Mouse (Mus musculus) layer of hippocampus, adult 9-11 months (tissue): ENCODE measurements around the gene H2-Aa.

Experiments used
- DNase-seq: peaks from one replicate; pipeline ENCODE4 v3.0.0; 2022

Gene H2-Aa

DNA sequence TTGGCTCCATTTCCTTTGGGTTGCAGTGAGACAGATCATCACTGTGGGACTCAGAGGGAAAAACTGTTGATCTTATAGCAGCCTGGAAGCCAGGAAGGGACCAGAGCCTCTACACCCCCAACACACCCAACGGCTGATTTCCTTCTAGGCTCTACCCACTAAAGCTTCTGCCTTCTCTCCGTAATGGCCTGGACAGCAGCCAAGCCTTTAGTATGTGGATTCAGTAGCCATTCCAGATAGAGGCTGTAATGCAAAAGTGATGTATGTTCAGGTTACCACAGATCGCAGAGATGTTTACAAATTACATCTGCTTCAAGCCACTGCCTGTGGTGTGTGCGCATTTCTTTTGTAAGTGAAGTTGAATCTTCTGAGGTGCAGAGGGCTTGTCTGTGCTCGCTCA lies 27.1 kb downstream of the H2-Aa start:
- no peak for DNase-seq

GRCm38 (mm10) chr17:34257594-34258375 lies 29.8 kb downstream of the H2-Aa start, which contains the start of gene H2-Ab1:
Gene H2-Ab1 (plus strand): TSS chr17:34257689.
- DNase-seq = peak; percentile 73

- no peak for DNase-seq
Observed at GRCm38 (mm10) chr17:34256501-34256900, 31.1 kb downstream of the H2-Aa start.

DNA sequence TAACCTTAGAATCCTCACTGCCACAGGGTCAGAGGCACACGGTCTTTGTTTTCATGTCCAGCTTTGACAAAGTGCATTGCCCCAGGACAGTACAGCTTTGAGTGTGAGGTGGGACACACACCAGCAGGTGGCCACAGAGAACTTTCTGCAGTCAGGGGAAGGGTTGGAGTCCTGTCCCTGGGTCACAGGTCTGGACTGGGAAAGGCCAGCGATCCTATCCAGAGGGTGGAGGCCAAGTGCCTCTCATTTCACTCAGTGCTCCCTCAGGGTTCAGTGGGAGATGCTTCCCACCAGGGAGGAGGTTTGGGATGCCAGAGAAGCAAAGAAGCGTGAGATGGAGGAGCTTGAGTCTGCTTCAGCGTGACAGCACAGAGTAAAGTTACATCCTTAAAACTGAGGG lies 36.0 kb downstream of the H2-Aa start:
- DNase-seq = no peak

GRCm38 (mm10) chr17:34249878-34250277 lies 37.7 kb downstream of the H2-Aa start:
- DNase-seq = no peak

DNA sequence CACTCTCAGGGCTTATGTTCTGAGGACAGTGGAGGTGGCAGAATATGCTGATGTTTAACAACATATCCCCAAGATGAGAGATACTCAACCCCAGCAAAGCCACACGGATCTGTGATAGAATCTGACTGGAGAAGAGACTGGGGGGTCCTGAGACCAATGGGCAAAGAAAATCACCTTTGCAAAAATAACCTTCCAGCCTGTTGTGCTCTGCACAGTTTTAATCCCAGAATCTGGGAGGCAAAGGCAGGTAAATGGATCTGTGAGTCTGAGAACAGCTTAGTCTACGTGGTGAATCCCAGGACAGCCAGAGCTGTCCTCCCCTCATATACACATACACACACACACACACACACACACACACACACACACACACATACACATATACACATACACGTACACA lies 38.3 kb downstream of the H2-Aa start:
- no peak for DNase-seq

DNA sequence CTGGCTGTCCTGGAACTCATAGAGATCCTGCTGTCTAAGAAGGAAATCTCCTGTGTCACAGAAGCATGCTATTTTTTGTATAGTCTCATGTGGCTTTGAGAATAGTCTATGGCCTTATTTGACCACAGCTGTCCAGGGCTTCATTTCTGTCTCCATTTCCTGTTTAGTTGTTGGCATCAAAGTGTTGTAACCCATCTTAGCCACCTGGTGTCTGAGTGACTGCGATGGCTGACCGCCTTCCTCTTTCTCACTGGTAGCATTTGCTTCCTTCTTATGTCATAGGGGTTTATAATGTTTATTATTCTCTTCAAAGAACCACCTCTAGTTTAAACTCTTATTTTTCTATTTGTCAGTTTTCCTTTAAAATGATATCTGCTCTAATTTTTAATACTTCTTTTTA lies 38.9 kb downstream of the H2-Aa start:
- DNase-seq = no peak

DNA sequence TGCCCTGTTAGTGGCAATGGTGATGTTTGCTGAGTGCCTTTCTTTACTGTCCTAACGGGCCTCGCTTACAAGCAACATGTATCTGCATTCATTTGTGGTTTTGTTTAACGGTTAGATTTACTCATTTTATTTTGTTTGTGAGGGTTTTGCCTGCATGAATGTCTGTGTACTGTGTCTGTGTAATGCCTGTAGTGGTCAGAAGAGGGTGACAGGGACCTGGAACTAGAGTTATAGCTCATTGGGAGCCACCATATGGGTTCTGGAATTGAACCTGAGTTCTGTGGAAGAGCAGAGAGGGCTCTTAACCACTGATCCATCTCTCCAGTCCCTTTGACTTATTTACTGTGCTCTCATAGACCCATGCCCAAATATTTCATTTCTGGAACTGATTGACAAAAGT lies 40.6 kb downstream of the H2-Aa start:
- DNase-seq = no peak

DNA sequence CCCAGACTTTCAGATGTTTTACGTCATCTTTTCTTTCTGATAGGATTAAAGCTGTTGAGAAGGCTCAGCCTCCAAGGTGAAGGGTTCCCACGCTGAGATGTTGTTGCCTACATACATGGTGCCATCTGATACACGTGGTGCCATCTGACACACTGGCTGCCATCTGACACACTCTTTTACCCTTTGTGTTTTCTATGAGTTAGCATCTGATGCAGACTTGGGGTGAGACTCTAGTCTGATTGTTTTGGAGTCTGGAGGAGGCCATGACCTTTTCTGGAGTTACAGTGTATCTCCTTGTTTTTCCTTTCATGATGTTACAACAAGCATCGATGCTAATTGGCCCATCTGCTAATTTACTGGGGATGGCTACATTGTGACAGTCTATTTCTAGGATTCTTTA lies 43.0 kb downstream of the H2-Aa start:
- DNase-seq = no peak

- DNase-seq = no peak
Observed at GRCm38 (mm10) chr17:34240916-34241315, 46.7 kb downstream of the H2-Aa start.

- no peak for DNase-seq
Observed at GRCm38 (mm10) chr17:34240366-34240765, 47.3 kb downstream of the H2-Aa start.

DNA sequence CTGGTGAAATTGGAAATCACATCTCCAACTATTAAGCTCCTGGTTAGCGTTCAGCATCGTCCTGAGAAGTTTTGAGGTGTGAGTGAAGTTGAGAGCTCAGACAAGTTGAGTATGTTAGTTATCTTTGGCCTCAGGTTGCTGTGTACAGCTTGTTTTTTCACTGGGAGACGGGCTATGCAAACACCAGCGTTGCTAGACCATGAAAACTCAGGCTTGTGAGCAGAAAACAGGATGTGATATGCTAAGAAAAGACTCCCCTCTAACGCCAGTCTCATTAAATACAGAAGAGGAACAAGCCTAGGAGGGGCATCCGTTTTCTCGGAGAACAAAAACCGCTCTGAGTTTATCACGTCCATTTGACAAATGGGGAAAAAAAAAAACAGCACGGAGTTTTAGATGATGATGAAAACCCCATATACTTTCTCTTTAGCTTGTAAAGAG lies 48.0 kb downstream of the H2-Aa start:
- DNase-seq = no peak

GRCm38 (mm10) chr17:34238706-34239105 lies 48.9 kb downstream of the H2-Aa start, which contains the start of gene H2-Ob:
Gene H2-Ob (plus strand): TSS chr17:34238903.
- DNase-seq = peak; percentile 69

DNA sequence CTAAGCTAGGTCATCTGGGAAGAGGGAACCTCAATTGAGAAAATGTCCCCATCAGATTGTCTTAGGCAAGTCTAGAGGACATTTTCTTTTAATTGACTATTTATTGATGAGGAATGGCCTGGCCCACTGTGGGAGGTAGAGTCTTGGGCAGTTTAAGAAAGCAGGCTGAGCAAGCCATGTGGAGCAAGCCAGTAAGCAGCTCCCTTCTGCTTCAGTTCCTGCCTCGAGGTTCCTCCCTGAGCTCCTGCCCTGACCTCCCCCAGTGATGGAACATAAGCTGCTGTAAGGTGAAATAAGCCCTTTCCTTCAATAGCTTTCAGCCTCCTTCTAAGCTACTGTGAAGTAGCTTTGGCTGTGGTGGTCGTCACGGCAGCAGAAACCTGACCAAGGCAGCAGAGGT lies 49.9 kb downstream of the H2-Aa start:
- DNase-seq = no peak

- peak; percentile 1 for DNase-seq
Observed at GRCm38 (mm10) chr17:34236691-34237090, 50.9 kb downstream of the H2-Aa start.

DNA sequence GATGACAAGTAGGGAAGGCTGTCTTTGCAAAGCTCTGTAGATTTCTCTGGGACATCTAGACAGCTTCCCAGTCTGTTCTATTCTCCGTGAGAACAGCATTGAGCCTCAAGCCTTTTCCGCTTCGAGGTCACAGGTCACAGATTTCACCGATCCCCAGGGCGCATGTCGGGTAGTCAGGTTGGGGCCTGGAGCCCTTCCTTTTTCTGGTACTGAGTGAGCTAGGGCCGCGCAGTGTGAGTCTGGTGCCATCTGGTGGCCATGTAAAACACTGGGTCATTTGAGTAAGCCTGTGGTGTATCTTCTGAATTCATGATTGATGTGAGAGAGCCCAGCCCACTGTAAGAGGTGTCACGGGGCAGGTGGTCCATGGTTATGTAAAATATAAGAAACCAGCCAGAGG lies 52.7 kb downstream of the H2-Aa start:
- peak; percentile 63 for DNase-seq
